Mouse (Mus musculus) macrophage (primary cell): Measurements from ENCODE around the gene Zfpl1. TPM values are rescaled to one million over a fixed set of nuclear protein-coding genes. Genes with fewer than 3 reads are reported as not detected.
A peak's percentile ranks its signal among the peaks of the same experiment; 100 is the strongest.

Source experiments
- H3K27ac ChIP-seq: fragments of 350-480 bp; formaldehyde crosslinking; 2 replicates; pipeline ENCODE4 v1.9.0; 2021
- H3K36me3 ChIP-seq: fragments of 350-480 bp; formaldehyde crosslinking; 2 replicates; pipeline ENCODE4 v1.9.0; 2021; ENCODE audit errors: inconsistent target
- H3K4me3 ChIP-seq: fragments of 350-480 bp; formaldehyde crosslinking; 2 replicates; pipeline ENCODE4 v1.9.0; 2021; ENCODE audit errors: inconsistent target
- H3K79me2 ChIP-seq: fragments of 350-480 bp; formaldehyde crosslinking; 2 replicates; pipeline ENCODE4 v1.9.0; 2021; ENCODE audit errors: inconsistent target
- WGBS: methylation state at CpG from one replicate; pipeline ENCODE4 v1.1.7; 2026; ENCODE audit warnings: inconsistent platforms; ENCODE audit not compliant: missing documents; 5-methylcytosine and 5-hydroxymethylcytosine counted together
- polyA plus RNA-seq: library from polyadenylated mRNA; stranded (reverse); fragments of 250-400 nt; gene quantifications from 3 replicates; pipeline ENCODE4 v1.2.4, GENCODE M21; 2018; ENCODE audit warnings: inconsistent platforms

The Zfpl1 gene
- polyA plus RNA-seq, 1 experiment from 2014 or later = 39.1 TPM

DNA sequence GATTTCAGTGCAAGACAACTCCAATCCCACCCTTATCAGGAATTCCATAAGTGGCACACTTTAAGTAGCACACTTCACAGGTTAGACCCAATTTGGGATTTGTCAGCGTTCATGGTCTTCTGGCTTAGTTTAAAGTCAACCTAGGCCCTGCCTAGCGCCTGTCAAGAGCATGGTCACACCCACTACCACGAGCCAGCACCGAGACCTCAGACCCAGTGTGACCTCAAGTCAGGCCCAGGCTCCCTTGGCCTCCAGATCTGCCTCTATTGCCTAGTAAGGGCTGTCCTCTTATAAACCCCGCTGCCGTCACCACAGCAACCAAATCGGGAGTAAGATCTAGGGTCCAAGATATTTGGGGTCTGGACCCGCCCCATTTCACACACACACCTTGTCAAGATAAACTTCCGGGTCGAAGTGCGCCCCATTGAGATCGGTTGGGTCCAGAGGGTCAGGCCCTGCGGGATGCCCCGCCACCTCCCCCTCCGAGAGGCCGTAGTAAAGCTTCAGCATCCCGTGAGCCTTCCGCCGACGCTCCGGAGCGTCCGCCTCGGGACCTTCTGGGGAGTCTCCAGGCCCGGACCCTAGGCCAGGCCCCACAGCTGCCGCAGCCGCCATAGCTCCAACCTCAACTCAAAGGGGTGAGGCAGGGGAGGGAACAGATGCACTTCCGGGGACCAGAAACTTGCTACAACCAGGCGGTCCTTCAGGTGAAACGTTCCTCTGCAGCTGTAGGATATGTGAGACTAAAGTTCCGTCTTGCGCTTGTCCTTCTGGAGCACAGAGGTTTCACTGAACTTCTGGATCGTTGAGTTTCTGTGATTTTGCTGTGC, 8.0 kb downstream of the Zfpl1 start, which contains the start of gene Vps51:
Vps51 (minus strand) TSS at position 668 of the 830 bp plus-strand sequence.
- WGBS = 2% methylated on average over 31 of the region's 33 CpGs

DNA sequence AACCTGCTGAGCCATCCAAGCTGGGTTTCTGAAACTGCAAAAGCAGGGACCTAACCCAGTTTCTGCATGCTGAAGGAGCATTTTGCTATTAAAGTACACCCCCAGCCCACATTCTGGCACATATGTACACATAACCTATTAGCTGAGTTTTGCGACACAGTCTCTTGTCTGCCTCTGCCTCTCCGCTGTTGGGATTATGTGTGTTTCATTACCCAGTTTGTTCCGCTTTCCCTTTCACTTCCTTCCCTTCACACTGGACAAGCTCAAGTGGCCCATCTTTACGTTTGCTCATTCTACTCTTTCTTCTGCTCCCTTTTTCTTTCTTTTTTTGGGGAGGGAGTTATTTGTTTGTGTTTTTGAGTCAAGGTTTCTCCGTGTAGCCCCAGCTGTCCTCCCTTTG, 10.9 kb downstream of the Zfpl1 start:
- H3K4me3 ChIP-seq = peak overlapping the region; percentile 7; the same call in 1 of the 2 replicates
- peaks cover 14% of the 10 kb centered on the region; the same call in 1 of the 2 replicates for H3K36me3 ChIP-seq
- H3K27ac ChIP-seq = peak overlapping the region; percentile 72
- WGBS = 32% methylated on average over 5 of the region's 5 CpGs
- peaks cover 42% of the 10 kb centered on the region for H3K79me2 ChIP-seq

More for the DNA sequence above, 8.0 kb downstream of the Zfpl1 start, which contains the start of gene Vps51:
- H3K27ac ChIP-seq = peak within 1 kb of the TSS; percentile 54
- H3K4me3 ChIP-seq = peak within 1 kb of the TSS; percentile 89
- H3K79me2 ChIP-seq = peaks cover 42% of the 10 kb centered on the region
- peaks cover 15% of the 10 kb centered on the region for H3K36me3 ChIP-seq

DNA sequence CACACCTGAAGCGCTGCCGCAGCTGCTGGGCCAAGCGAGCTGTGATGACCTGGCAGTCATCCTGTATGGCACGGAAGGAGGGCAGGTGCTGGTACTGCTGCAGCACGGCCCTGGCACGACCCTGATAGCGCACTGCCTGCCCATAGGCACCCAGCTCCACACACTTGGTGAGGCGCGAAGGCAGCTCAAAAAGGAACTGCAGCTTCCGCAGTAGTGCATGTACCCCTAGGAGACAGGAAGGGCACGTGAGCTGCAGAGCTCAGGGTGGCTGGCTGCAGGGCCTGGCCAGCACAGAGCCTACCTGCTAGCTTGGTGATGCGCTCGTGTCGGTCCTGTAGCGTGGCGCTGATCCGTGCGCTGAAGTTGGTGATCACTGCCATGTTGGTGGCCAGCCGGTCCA, 13.5 kb downstream of the Zfpl1 start:
- Histone ChIP-seq H3K4me3 (no peak overlapping the region), H3K27ac (no peak overlapping the region), H3K79me2 (peaks cover 36% of the 10 kb centered on the region), H3K36me3 (peaks cover 18% of the 10 kb centered on the region; the same call in 1 of the 2 replicates)
- WGBS = 60% methylated on average over 11 of the region's 19 CpGs

DNA sequence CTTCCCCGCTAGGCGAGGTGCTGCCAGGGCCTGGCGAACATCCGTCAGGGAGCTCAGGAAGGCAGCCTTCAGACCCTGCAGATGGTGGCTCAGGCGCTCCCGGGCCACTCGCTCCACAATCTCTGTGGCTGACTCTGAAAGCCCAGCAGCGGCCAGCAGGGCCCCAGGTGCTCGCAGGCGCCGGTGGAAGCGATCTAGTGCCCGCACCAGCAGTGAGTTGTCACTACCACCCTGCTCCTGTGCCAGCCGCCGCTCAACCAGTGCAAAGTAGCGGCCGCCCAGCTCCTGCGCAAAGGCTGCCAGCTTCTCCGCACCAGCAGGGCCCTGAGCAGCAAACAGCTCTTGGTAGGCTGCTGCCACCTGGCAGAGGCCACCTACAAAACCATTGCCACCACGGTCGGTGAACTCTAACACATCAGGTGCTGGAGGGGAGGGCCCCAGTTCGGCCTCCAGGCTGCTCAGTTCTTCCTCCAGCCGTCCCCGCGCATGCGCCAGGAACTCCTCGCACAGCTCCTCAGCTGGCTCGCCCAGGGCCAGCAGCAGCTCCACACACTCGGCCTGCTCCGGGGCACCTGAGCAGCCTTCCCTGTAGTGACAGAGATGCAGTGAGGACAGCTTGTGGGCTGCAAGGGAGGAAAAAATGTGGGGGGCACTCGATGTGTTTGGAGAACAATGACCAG, 14.0 kb downstream of the Zfpl1 start:
- 93% methylated on average over 31 of the region's 31 CpGs for WGBS
- Histone ChIP-seq H3K36me3 (peaks cover 18% of the 10 kb centered on the region; the same call in 1 of the 2 replicates), H3K4me3 (no peak overlapping the region), H3K79me2 (peaks cover 30% of the 10 kb centered on the region), H3K27ac (no peak overlapping the region)

DNA sequence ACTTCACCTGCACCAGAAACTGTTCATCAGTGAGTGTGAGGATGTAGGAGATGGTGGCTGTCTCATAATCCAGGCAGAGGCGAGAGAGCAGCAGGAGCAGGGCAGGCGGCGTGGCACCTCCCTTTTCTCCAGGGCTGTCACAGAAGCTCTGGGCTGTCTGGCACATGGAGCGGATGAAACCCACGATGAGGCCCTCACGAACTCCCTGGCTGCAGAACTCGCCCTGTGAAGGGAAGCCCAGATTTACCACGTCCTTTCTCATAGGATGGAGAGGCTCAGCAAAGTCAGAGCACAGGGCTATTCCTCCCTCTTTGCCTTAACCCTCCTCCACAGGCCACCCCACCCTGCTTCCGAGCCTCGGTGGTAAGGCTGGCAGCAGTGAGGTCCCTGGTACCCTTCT, 14.9 kb downstream of the Zfpl1 start:
- H3K4me3 ChIP-seq = no peak overlapping the region
- H3K36me3 ChIP-seq = peaks cover 18% of the 10 kb centered on the region; the same call in 1 of the 2 replicates
- H3K27ac ChIP-seq = no peak overlapping the region
- 89% methylated on average over 8 of the region's 10 CpGs for WGBS
- peaks cover 22% of the 10 kb centered on the region for H3K79me2 ChIP-seq

DNA sequence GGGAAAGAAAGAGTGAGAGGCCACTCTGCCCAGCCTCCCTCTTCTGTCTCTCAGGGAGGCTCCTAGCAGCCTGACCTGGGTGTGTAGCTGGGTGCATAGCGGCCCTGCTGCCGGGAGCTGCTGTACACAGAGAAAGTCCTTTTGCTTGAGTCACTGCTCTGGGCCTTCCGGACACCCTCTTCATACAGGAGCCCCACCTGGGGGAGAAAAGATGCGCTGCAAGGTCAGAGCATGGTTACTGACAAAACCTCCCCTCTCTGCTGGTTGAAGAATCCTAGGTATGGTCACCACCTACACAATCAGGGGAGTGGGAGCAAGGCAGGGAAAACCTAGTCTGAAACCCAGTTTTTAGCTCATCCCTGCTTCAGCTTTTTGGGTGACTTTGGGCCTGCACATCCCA, 15.8 kb downstream of the Zfpl1 start:
- 90% methylated on average over 4 of the region's 4 CpGs for WGBS
- no peak overlapping the region for H3K27ac ChIP-seq
- peaks cover 18% of the 10 kb centered on the region; the same call in 1 of the 2 replicates for H3K36me3 ChIP-seq
- H3K79me2 ChIP-seq = peaks cover 18% of the 10 kb centered on the region
- no peak overlapping the region for H3K4me3 ChIP-seq

DNA sequence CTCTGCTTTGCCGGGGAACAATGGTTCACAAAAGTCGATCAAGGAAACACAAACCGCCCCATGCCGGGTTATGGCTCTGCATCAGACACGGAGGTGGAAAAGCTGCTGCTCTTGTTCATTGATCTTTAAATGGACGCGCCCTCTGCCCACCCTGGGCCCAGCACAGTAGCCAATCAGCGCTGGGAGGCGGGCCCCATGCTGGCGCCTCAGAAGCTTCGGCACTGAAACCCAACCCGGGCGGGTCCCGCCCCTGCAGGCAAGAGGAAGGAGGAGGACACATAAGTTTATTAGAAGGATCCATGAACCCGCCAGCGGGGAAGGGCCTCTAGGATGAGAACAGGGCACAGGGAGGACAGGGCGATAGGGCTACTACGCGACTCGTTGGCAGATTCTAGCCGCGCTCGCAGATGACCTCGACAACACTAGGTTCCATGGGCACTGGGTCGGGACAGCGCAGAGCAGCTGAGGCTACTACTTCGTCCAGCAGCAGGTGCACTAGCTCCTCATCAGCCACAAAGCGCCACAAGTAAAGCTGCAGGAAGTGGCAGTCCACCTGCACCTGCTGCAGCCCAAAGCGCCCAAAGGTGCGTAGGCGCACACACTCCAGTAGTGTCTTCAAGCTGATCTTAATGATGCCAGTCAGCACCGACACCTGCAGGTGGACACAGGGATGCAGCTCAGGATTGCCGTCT, 16.9 kb downstream of the Zfpl1 start, which contains the start of gene Tm7sf2:
Tm7sf2 (minus strand) TSS at position 650 of the 692 bp plus-strand sequence.
- Histone ChIP-seq H3K36me3 (peaks cover 18% of the 10 kb centered on the region; the same call in 1 of the 2 replicates), H3K27ac (peak within 1 kb of the TSS; percentile 79), H3K4me3 (peak within 1 kb of the TSS; percentile 76), H3K79me2 (peaks cover 14% of the 10 kb centered on the region)
- 21% methylated on average over 33 of the region's 33 CpGs for WGBS

DNA sequence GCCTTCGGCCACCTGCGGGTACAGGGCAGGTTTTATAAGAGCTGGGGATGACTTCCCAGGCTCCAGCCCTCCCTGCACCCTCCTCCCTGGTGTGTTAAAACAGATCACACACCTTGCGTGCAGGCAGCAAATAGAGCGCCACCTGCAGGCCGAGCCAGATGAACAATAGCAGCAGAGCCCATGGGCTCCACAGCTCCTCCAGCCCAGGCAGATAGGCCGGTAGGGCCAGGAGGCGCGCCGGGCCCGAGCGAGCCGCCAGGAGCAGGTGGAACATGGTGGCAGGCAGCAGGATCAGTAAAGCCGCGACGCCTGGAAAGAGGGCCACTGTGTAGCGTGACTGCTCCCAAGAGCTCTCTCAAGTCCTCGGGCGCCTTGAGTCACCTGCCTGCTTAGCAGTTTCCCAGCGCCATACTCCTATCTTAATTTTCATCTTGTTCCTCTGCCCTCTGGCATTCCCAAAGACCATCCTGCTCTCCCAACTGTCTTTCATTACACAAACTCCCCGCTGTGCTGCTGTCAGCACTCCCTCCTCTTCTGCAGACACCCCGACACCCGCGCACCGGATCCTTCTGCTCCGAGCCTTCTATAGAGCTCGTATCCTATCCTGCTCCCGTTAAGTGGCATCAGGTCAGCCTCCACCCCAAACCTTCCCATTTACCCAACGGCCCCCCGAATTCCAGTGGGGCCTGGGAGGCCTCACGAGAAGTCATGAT, 17.6 kb downstream of the Zfpl1 start:
- H3K27ac ChIP-seq = peak overlapping the region; percentile 79
- H3K4me3 ChIP-seq = peak overlapping the region; percentile 76
- H3K36me3 ChIP-seq = peaks cover 18% of the 10 kb centered on the region; the same call in 1 of the 2 replicates
- WGBS = 3% methylated on average over 25 of the region's 30 CpGs
- H3K79me2 ChIP-seq = peaks cover 14% of the 10 kb centered on the region

DNA sequence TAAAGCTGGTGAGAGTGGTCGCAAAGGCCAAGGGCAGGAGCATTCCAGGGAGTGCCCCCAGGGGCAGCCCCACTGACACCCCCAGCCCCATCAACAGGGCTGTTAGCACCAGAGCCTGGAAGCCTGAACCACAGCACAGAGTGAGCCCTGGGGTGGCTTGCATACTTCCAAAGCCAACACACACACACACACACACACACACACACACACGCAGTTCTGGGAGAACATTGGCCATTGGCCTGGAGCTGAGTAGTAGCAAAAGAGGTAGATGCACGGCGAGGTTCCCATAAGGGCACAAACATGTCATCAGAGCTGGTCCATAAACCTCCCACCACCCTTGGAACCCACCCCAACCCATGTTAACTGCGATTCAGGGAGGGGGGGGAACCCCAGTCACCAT, 18.2 kb downstream of the Zfpl1 start:
- WGBS = 38% methylated on average over 5 of the region's 5 CpGs
- H3K4me3 ChIP-seq = peak overlapping the region; percentile 76

DNA sequence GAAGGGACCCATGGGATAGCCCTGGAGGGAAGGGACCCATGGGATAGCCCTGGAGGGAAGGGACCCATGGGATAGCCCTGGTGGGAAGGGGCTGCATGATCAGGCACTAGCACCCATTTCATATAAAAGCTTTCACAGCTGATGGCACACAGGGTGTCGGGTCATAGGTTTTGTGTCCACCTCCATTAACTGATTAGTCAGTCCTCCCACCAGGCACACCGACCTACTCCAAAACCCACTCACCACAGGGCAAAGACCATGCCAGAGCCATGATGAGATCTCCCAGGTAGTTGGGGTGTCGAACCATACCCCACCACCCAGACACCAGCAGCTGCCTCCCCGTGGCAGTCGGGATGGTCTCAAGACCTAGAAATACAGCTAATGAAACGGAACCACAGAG, 21.7 kb downstream of the Zfpl1 start:
- no peak overlapping the region for H3K4me3 ChIP-seq
- no peak overlapping the region for H3K27ac ChIP-seq
- WGBS = 100% methylated on average over 4 of the region's 6 CpGs
- H3K79me2 ChIP-seq = peaks cover 33% of the 10 kb centered on the region
- H3K36me3 ChIP-seq = no peaks in the 10 kb centered on the region

More for the DNA sequence above, 18.2 kb downstream of the Zfpl1 start:
- Histone ChIP-seq H3K79me2 (peaks cover 16% of the 10 kb centered on the region), H3K36me3 (peaks cover 18% of the 10 kb centered on the region; the same call in 1 of the 2 replicates), H3K27ac (0 out of 2 replicates have a peak overlapping the region, but pooled peaks have one; percentile 79)

DNA sequence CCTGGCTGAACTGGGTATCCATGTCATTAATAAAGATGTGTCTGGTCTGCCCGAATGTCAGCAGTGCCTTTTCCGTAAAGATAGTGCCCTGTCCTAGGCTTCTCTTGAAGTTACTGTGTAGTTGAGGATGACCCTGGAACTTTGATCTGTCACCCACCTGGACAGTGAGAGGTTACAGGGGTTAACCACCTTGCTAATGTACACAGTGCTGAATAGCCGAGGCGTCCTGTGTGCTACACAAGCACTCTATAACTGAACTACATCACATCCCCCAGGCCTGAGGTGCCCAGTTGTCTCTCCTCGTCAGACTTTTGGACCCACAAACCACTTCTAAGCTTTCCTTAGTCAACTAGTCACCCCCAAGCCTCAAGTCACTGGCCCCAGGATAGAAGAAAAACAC, 22.3 kb downstream of the Zfpl1 start:
- WGBS = 63% methylated on average over 5 of the region's 5 CpGs
- H3K27ac ChIP-seq = peak overlapping the region; percentile 58; the same call in 1 of the 2 replicates
- no peaks in the 10 kb centered on the region for H3K36me3 ChIP-seq
- H3K79me2 ChIP-seq = peaks cover 38% of the 10 kb centered on the region
- peak overlapping the region; percentile 62 for H3K4me3 ChIP-seq

DNA sequence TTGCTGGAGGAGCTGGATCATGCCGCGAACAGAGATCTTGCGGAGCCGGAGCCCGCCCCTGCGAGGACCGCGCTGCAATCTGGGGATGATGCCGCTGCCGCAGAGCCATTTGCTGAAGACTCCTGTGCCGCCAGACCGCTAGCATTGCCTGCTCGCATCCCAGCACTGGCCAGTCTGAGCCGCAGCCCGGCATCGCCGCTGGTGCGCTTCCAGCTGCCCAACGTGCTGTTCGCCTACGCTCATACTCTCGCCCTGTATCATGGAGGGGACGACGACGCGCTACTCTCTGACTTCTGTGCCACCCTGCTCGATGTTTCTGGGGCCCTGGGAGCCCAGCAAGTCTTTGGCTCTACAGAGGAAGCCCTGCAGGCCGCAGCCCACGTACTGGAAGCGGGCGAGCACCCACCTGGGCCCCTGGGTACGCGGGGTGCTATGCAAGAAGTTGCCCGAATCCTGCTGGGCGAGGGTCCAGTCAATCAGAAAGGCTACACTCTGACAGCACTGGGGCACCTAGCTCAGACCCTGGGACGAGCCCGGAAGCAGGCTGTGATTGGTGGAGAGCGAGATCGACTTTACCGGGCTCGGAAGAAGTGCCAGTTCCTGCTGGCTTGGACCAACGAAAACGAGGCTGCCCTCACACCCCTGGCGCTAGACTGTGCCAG, 23.0 kb downstream of the Zfpl1 start:
- under 1% methylated on average over 43 of the region's 44 CpGs for WGBS
- Histone ChIP-seq H3K27ac (peak overlapping the region; percentile 58), H3K36me3 (no peaks in the 10 kb centered on the region), H3K4me3 (peak overlapping the region; percentile 62), H3K79me2 (peaks cover 44% of the 10 kb centered on the region)

DNA sequence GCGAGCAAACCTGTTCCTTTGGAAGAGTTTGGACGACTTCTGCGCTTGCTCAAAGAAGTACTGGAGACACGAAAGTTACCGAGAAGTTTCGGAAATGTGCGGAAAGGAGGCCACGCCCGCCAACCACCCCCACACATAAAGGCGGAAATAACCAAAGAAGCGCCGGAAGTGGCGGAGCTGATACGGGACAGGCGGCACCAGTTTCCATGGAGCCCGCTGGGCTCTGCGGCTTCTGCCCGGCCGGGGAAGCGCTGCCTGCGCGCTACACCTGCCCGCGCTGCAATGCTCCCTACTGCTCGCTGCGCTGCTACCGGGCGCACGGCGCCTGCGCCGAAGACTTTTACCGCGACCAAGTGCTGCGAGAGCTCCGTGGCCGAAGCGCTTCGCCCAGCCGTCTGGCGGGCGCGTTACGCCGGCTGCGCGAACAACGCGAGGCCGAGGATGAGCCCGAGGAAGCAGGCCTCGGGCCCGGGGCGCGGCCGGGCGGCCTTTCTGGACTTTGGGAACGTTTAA, 23.7 kb downstream of the Zfpl1 start, which contains the start of gene Znhit2:
Znhit2 (plus strand) TSS at position 172 of the 513 bp plus-strand sequence.
- Histone ChIP-seq H3K36me3 (no peaks in the 10 kb centered on the region), H3K79me2 (peaks cover 51% of the 10 kb centered on the region), H3K27ac (peak within 1 kb of the TSS; percentile 58), H3K4me3 (peak within 1 kb of the TSS; percentile 62)
- WGBS = under 1% methylated on average over 57 of the region's 58 CpGs
